Mouse (Mus musculus) layer of hippocampus, adult 9-11 months (tissue): ENCODE results near the gene Pelp1.
A peak's percentile ranks its signal among the peaks of the same experiment; 100 is the strongest.
"Not testable (repeated sequence)": the region's sequence is repeated elsewhere in the genome, so short reads cannot be mapped to it uniquely, and the experiment has no call there.

ENCODE experiments used
- DNase-seq: peaks from one replicate; pipeline ENCODE4 v3.0.0; 2022

The Pelp1 gene

GRCm38 (mm10) chr11:70419486-70419885 is 9.7 kb upstream of the Pelp1 start:
- peak; percentile 49 for DNase-seq

GRCm38 (mm10) chr11:70418199-70418598 is 8.4 kb upstream of the Pelp1 start:
- DNase-seq: no peak

GRCm38 (mm10) chr11:70413961-70414360 is 4.1 kb upstream of the Pelp1 start:
- peak; percentile 68 for DNase-seq

- no peak for DNase-seq
Measured at GRCm38 (mm10) chr11:70412591-70412990, 2.8 kb upstream of the Pelp1 start.

- DNase-seq: no peak
Measured at GRCm38 (mm10) chr11:70410297-70410643, 439 bp upstream of the Pelp1 start.

GRCm38 (mm10) chr11:70403598-70403997 is 6.2 kb downstream of the Pelp1 start:
- DNase-seq: peak; percentile 18

GRCm38 (mm10) chr11:70389421-70389820 is 20.4 kb downstream of the Pelp1 start:
- peak; percentile 66 for DNase-seq

GRCm38 (mm10) chr11:70387436-70387835 is 22.4 kb downstream of the Pelp1 start:
- DNase-seq: no peak

- DNase-seq: no peak
Measured at GRCm38 (mm10) chr11:70384136-70384535, 25.7 kb downstream of the Pelp1 start.

GRCm38 (mm10) chr11:70381330-70381729 is 28.5 kb downstream of the Pelp1 start:
- DNase-seq: no peak

GRCm38 (mm10) chr11:70380478-70381005 is 29.3 kb downstream of the Pelp1 start:
- no peak for DNase-seq

GRCm38 (mm10) chr11:70376054-70376453 is 33.8 kb downstream of the Pelp1 start:
- peak; percentile 74 for DNase-seq

GRCm38 (mm10) chr11:70374302-70374701 is 35.5 kb downstream of the Pelp1 start:
- DNase-seq: peak; percentile 40

GRCm38 (mm10) chr11:70372849-70373557 is 36.8 kb downstream of the Pelp1 start:
- no peak for DNase-seq

GRCm38 (mm10) chr11:70372396-70372795 is 37.4 kb downstream of the Pelp1 start:
- DNase-seq: no peak

- DNase-seq: not testable (repeated sequence)
Measured at GRCm38 (mm10) chr11:70368626-70369025, 41.2 kb downstream of the Pelp1 start.

GRCm38 (mm10) chr11:70367701-70368100 is 42.1 kb downstream of the Pelp1 start:
- DNase-seq: not testable (repeated sequence)

GRCm38 (mm10) chr11:70351868-70352267 is 58.0 kb downstream of the Pelp1 start, which contains the start of gene Alox15:
Gene Alox15 (minus strand): TSS chr11:70352031.
- DNase-seq: no peak

- no peak for DNase-seq
Measured at GRCm38 (mm10) chr11:70348630-70349029, 61.2 kb downstream of the Pelp1 start.

GRCm38 (mm10) chr11:70347861-70348260 is 62.0 kb downstream of the Pelp1 start:
- DNase-seq: no peak

- no peak for DNase-seq
Measured at GRCm38 (mm10) chr11:70345546-70345945, 64.3 kb downstream of the Pelp1 start.

GRCm38 (mm10) chr11:70345061-70345460 is 64.8 kb downstream of the Pelp1 start:
- no peak for DNase-seq
